Mouse (Mus musculus): ENCODE measurements around the gene Sox11.

DNA sequence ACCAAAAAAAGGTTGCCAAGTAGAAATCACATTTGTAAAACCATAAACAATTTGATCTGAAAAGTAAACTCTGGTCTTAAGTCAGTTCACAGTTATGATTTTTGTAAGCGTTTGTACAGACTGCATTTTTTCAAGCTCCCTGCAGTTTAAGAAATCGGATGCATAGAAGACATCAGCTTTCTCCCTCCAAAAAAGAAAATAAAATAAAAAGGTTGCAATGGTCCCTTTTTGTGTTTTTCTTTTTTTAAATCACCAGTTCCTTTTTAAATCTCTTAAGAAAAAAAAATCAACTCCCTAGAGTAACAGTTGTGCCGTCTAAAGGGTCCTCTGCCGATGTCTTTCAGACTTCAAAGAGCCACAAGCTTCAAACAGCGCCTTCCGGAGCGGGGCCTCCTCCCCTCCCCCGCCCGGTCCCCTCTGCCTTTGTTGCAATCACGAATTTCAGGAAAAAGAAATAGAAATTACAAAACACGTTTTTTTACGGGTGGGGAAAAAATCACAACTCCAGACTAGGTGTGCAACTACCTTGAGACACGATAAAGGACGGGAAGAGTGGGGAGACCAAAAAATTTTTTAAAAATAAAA, 1.8 kb downstream of the Sox11 start:
- TF ChIP-seq POLR2A (IDR thresholded peaks at IDR 0.05; ENCODE audit: low read depth, low read length): no peak
- TF ChIP-seq CTCF (IDR thresholded peaks at IDR 0.05; ENCODE audit: extremely low read depth, insufficient read depth, insufficient read length, insufficient replicate concordance): no peak
